In the genomic region with DNA sequence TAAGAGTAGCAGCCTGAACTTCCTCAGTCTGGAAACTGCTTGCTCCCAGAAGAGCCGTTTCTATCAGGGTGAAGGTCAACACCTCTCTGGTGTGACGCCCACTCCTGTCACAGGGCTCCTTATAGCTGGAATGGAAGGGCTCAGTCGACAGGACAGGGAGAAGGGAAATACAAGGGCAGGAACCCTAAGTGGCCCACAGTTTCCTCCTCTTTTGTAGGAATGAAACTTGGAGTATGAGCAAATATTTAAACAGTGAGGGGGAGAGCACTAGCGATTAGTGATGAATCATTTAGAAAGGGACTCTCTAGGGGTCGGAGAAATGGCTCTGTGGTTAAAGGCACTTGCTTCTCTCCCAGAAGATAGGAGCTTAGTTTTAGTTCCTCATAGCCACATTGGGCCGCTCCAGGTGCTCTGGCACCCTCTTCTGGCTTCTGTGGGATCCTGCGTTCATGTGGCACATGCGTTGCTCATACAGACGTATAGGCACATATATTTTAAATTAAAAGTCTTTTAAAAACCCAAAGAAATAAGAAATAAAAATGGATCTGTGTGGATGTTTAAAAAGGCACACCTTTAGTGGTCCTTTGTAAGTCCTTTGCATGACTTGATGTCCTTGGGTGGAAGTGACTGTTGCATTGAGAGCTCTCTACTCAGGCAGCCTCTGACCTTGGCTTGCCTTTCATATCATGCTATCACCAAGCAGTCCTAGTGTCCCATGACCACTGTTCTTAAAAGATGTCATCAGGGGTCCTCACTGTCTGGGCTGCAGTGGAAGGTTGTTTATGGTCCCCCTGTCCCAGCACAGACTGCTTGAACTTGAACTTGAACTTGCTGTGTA, we compare ENCODE assay signal across 7 mouse cellular contexts. TPM values are rescaled to one million over a fixed set of nuclear protein-coding genes. Genes with fewer than 3 reads are reported as not detected.
DNase-seq lines count a peak whose midpoint lies in the region; ATAC-seq lines count a peak whose summit lies in the region.

No protein-coding gene starts in this region.

- no peaks in the 10 kb centered on the region for H3K36me3 ChIP-seq in midbrain, embryonic 14.5 days (ENCODE audit: control insufficient read depth, insufficient read depth, low read length)
- no peaks in the 10 kb centered on the region for H3K36me3 ChIP-seq in midbrain, embryonic 13.5 days

- H3K4me2 ChIP-seq in midbrain, embryonic 14.5 days (ENCODE audit: low read length), result no peak overlapping the region
- no peak overlapping the region for H3K4me2 ChIP-seq in midbrain, embryonic 13.5 days (replicated peaks)

- no peaks in the 10 kb centered on the region for H3K9me3 ChIP-seq in midbrain, embryonic 14.5 days (ENCODE audit: control insufficient read depth, low read length)
- no peaks in the 10 kb centered on the region for H3K9me3 ChIP-seq in midbrain, embryonic 13.5 days

- H3K27ac ChIP-seq in midbrain, embryonic 14.5 days (replicated peaks; ENCODE audit: low read depth, low read length), result no peak overlapping the region
- H3K27ac ChIP-seq in midbrain, embryonic 13.5 days, result no peak overlapping the region

- no peaks in the 10 kb centered on the region for H3K4me1 ChIP-seq in midbrain, embryonic 14.5 days (ENCODE audit: control insufficient read depth, insufficient read depth, low read length)
- H3K4me1 ChIP-seq in midbrain, embryonic 13.5 days (replicated peaks), result peaks cover 3% of the 10 kb centered on the region

- H3K9ac ChIP-seq in midbrain, embryonic 14.5 days (replicated peaks; ENCODE audit: low read length), result no peak overlapping the region
- no peak overlapping the region for H3K9ac ChIP-seq in midbrain, embryonic 13.5 days (replicated peaks)

- no peaks in the 10 kb centered on the region for H3K27me3 ChIP-seq in midbrain, embryonic 14.5 days (ENCODE audit: control insufficient read depth, insufficient read depth, low read length)
- H3K27me3 ChIP-seq in midbrain, embryonic 13.5 days, result no peaks in the 10 kb centered on the region

- peak; percentile 70 for DNase-seq in midbrain, embryonic 14.5 days
- DNase-seq in R1 (ENCODE audit: low read depth, low spot score), result peak; percentile 43
- peak; percentile 68 to 76 for DNase-seq in kidney, postnatal 4 days
- DNase-seq in thymus, postnatal 14 days, result peak; percentile 75

- no peak overlapping the region for H3K4me3 ChIP-seq in midbrain, embryonic 14.5 days (replicated peaks; ENCODE audit: low read depth, low read length)
- no peak overlapping the region for H3K4me3 ChIP-seq in midbrain, embryonic 13.5 days (replicated peaks)

- WGBS in midbrain, embryonic 14.5 days, result 44% methylated on average over 9 of the region's 9 CpGs
- WGBS in midbrain, embryonic 13.5 days, result 40% methylated on average over 9 of the region's 9 CpGs

- no peak for ATAC-seq in midbrain, embryonic 14.5 days (ENCODE audit: low FRiP score, low TSS enrichment)
- no peak for ATAC-seq in midbrain, embryonic 13.5 days
- peak; percentile 92 for ATAC-seq in erythroid progenitor cell, adult 5-6 weeks (replicated peaks; ENCODE audit: low FRiP score, poor library complexity, severe bottlenecking)
- ATAC-seq in megakaryocyte, adult 5-6 weeks (ENCODE audit: poor library complexity, severe bottlenecking), result peak; percentile 94

RNA-seq across cellular contexts. Expression of a gene that starts 19.4 kb away (rescaled TPM):
- polyA plus RNA-seq in midbrain, embryonic 14.5 days (2014; fragmentation: Nextera tagmentation; extraction: Ambion mirVana), result 112 and 165 TPM in 2 replicates
- 189 and 212 TPM in 2 replicates for polyA plus RNA-seq in midbrain, embryonic 13.5 days (2015; fragmentation: Nextera tagmentation; extraction: Ambion mirVana)
- 29.3 and 55.9 TPM in 2 replicates for total RNA-seq in erythroid progenitor cell, adult 5-6 weeks (2015; ENCODE audit: low replicate concordance)
- 12.4 and 14.4 TPM in 2 replicates for total RNA-seq in erythroid progenitor cell, adult 5-6 weeks (2017; ENCODE audit: low replicate concordance)
- 7.3 and 7.8 TPM in 2 replicates for total RNA-seq in megakaryocyte, adult 5-6 weeks (2015)
- 2.8 and 14.0 TPM in 2 replicates for total RNA-seq in megakaryocyte, adult 5-6 weeks (2017)

RNA-seq across cellular contexts. Expression of a gene that starts 31.6 kb away (rescaled TPM):
- 0.12 TPM in 1 of 2 replicates, not detected in the other for polyA plus RNA-seq in midbrain, embryonic 14.5 days (2014; fragmentation: Nextera tagmentation; extraction: Ambion mirVana)
- 0.08 and 0.13 TPM in 2 replicates for polyA plus RNA-seq in midbrain, embryonic 13.5 days (2015; fragmentation: Nextera tagmentation; extraction: Ambion mirVana)
- not detected in 2 replicates for total RNA-seq in erythroid progenitor cell, adult 5-6 weeks (2015; ENCODE audit: low replicate concordance)
- 0.39 TPM in 1 of 2 replicates, not detected in the other for total RNA-seq in erythroid progenitor cell, adult 5-6 weeks (2017; ENCODE audit: low replicate concordance)
- 0.58 and 2.4 TPM in 2 replicates for total RNA-seq in megakaryocyte, adult 5-6 weeks (2015)
- total RNA-seq in megakaryocyte, adult 5-6 weeks (2017), result 0.45 and 1.2 TPM in 2 replicates

RNA-seq across cellular contexts. Expression of a gene that starts 37.2 kb away (rescaled TPM):
- 3.6 and 5.2 TPM in 2 replicates for polyA plus RNA-seq in midbrain, embryonic 14.5 days (2014; fragmentation: Nextera tagmentation; extraction: Ambion mirVana)
- polyA plus RNA-seq in midbrain, embryonic 13.5 days (2015; fragmentation: Nextera tagmentation; extraction: Ambion mirVana), result 4.0 and 6.0 TPM in 2 replicates
- not detected in 2 replicates for total RNA-seq in erythroid progenitor cell, adult 5-6 weeks (2015; ENCODE audit: low replicate concordance)
- total RNA-seq in erythroid progenitor cell, adult 5-6 weeks (2017; ENCODE audit: low replicate concordance), result 0.15 and 0.51 TPM in 2 replicates
- 1.8 and 3.3 TPM in 2 replicates for total RNA-seq in megakaryocyte, adult 5-6 weeks (2015)
- 9.1 and 10.7 TPM in 2 replicates for total RNA-seq in megakaryocyte, adult 5-6 weeks (2017)

Comparison
In these comparisons a context has a peak if more than half of its experiments do, and no peak if none do; other contexts are left out.
1. ATAC-seq: peak in erythroid progenitor cell, adult 5-6 weeks (single experiment) and megakaryocyte, adult 5-6 weeks (single experiment); none in midbrain, embryonic 14.5 days (single experiment) and midbrain, embryonic 13.5 days (single experiment).
2. Peak in every context shown above with its lines, with median percentiles within 50 percentile points of each other: DNase-seq.